Mouse (Mus musculus): ENCODE measurements around the gene Lhx3. TPM values are rescaled to one million over a fixed set of nuclear protein-coding genes. Genes with fewer than 3 reads are reported as not detected.
A peak's percentile ranks its signal among the peaks of the same experiment; 100 is the strongest.

Gene Lhx3
- total RNA-seq (2017): not detected in 3 replicates

GRCm38 (mm10) chr2:26208126-26208789 lies at the start of gene Lhx3:
TSS of gene Lhx3 (minus strand) at chr2:26208289.
- ATAC-seq (replicated peaks; ENCODE audit: insufficient number of reproducible peaks, low FRiP score, low TSS enrichment, poor library complexity, severe bottlenecking): no peak

GRCm38 (mm10) chr2:26257315-26258096 lies 49.4 kb upstream of the Lhx3 start:
- no peak for ATAC-seq (replicated peaks; ENCODE audit: insufficient number of reproducible peaks, low FRiP score, low TSS enrichment, poor library complexity, severe bottlenecking)

GRCm38 (mm10) chr2:26254816-26255215 lies 46.7 kb upstream of the Lhx3 start:
- ATAC-seq (replicated peaks; ENCODE audit: insufficient number of reproducible peaks, low FRiP score, low TSS enrichment, poor library complexity, severe bottlenecking): no peak

GRCm38 (mm10) chr2:26252514-26253206 lies 44.6 kb upstream of the Lhx3 start:
- no peak for ATAC-seq (replicated peaks; ENCODE audit: insufficient number of reproducible peaks, low FRiP score, low TSS enrichment, poor library complexity, severe bottlenecking)

GRCm38 (mm10) chr2:26247531-26247930 lies 39.4 kb upstream of the Lhx3 start:
- ATAC-seq (replicated peaks; ENCODE audit: insufficient number of reproducible peaks, low FRiP score, low TSS enrichment, poor library complexity, severe bottlenecking): no peak

GRCm38 (mm10) chr2:26240841-26241240 lies 32.8 kb upstream of the Lhx3 start:
- no peak for ATAC-seq (replicated peaks; ENCODE audit: insufficient number of reproducible peaks, low FRiP score, low TSS enrichment, poor library complexity, severe bottlenecking)

GRCm38 (mm10) chr2:26240330-26240729 lies 32.2 kb upstream of the Lhx3 start:
- ATAC-seq (replicated peaks; ENCODE audit: insufficient number of reproducible peaks, low FRiP score, low TSS enrichment, poor library complexity, severe bottlenecking): no peak

- peak; percentile 82 for ATAC-seq (replicated peaks; ENCODE audit: insufficient number of reproducible peaks, low FRiP score, low TSS enrichment, poor library complexity, severe bottlenecking)
These were observed 29.2 kb upstream of the Lhx3 start, which contains the start of gene Qsox2 for GRCm38 (mm10) chr2:26237290-26237782. TSS of gene Qsox2 (minus strand) at chr2:26237525.

- ATAC-seq (replicated peaks; ENCODE audit: insufficient number of reproducible peaks, low FRiP score, low TSS enrichment, poor library complexity, severe bottlenecking): no peak
These were observed 28.7 kb upstream of the Lhx3 start for GRCm38 (mm10) chr2:26236681-26237289.

GRCm38 (mm10) chr2:26234771-26235170 lies 26.7 kb upstream of the Lhx3 start:
- no peak for ATAC-seq (replicated peaks; ENCODE audit: insufficient number of reproducible peaks, low FRiP score, low TSS enrichment, poor library complexity, severe bottlenecking)

GRCm38 (mm10) chr2:26234253-26234652 lies 26.2 kb upstream of the Lhx3 start:
- ATAC-seq (replicated peaks; ENCODE audit: insufficient number of reproducible peaks, low FRiP score, low TSS enrichment, poor library complexity, severe bottlenecking): no peak

GRCm38 (mm10) chr2:26231366-26231765 lies 23.3 kb upstream of the Lhx3 start:
- no peak for ATAC-seq (replicated peaks; ENCODE audit: insufficient number of reproducible peaks, low FRiP score, low TSS enrichment, poor library complexity, severe bottlenecking)

- no peak for ATAC-seq (replicated peaks; ENCODE audit: insufficient number of reproducible peaks, low FRiP score, low TSS enrichment, poor library complexity, severe bottlenecking)
These were observed 22.2 kb upstream of the Lhx3 start for GRCm38 (mm10) chr2:26230253-26230652.

GRCm38 (mm10) chr2:26227788-26228187 lies 19.7 kb upstream of the Lhx3 start:
- peak; percentile 68; the same call in 1 of the 2 replicates for ATAC-seq (replicated peaks; ENCODE audit: insufficient number of reproducible peaks, low FRiP score, low TSS enrichment, poor library complexity, severe bottlenecking)

- no peak for ATAC-seq (replicated peaks; ENCODE audit: insufficient number of reproducible peaks, low FRiP score, low TSS enrichment, poor library complexity, severe bottlenecking)
These were observed 17.2 kb upstream of the Lhx3 start for GRCm38 (mm10) chr2:26225242-26225641.

GRCm38 (mm10) chr2:26223961-26224360 lies 15.9 kb upstream of the Lhx3 start:
- no peak for ATAC-seq (replicated peaks; ENCODE audit: insufficient number of reproducible peaks, low FRiP score, low TSS enrichment, poor library complexity, severe bottlenecking)

- ATAC-seq (replicated peaks; ENCODE audit: insufficient number of reproducible peaks, low FRiP score, low TSS enrichment, poor library complexity, severe bottlenecking): no peak
These were observed 6.4 kb upstream of the Lhx3 start for GRCm38 (mm10) chr2:26214526-26214925.

GRCm38 (mm10) chr2:26209566-26209965 lies 1.5 kb upstream of the Lhx3 start:
- no peak for ATAC-seq (replicated peaks; ENCODE audit: insufficient number of reproducible peaks, low FRiP score, low TSS enrichment, poor library complexity, severe bottlenecking)

GRCm38 (mm10) chr2:26207559-26207958 lies 530 bp downstream of the Lhx3 start:
- no peak for ATAC-seq (replicated peaks; ENCODE audit: insufficient number of reproducible peaks, low FRiP score, low TSS enrichment, poor library complexity, severe bottlenecking)

Data from monocyte, adult 5-6 weeks (primary cell).